Mouse (Mus musculus) cortical plate, adult 2 months (tissue): ENCODE measurements at regions not wholly inside any gene's neighbourhood (a gene's known extent, or its start where the extent isn't known, plus 50 kb on each side); places are given as distances from the start of the nearest gene placed in this dataset.

Experiments
- H3K27ac ChIP-seq: fragments of 200-500 bp; 2 replicates; pipeline ENCODE4 v1.5.1; 2012; ENCODE audit warnings: low read length, control low read depth, inconsistent platforms; ENCODE audit not compliant: insufficient read depth
- H3K4me1 ChIP-seq: fragments of 200-500 bp; 2 replicates; pipeline ENCODE4 v1.6.1; 2011; ENCODE audit warnings: low read length; ENCODE audit not compliant: control insufficient read depth, insufficient read depth
- H3K4me3 ChIP-seq: fragments of 200-500 bp; 2 replicates; pipeline ENCODE4 v1.5.1; 2011; ENCODE audit warnings: mild to moderate bottlenecking, low read length, control low read depth; ENCODE audit not compliant: insufficient read depth
- CTCF ChIP-seq: fragments of 200-500 bp; IDR thresholded peaks from 2 replicates; pipeline ENCODE4 v1.5.1; 2011; ENCODE audit warnings: mild to moderate bottlenecking, control low read depth, low read length; ENCODE audit not compliant: insufficient read depth; ENCODE audit errors: extremely low read depth
- POLR2A ChIP-seq: fragments of 200-500 bp; IDR thresholded peaks from 2 replicates; pipeline ENCODE4 v1.6.1; 2011; ENCODE audit warnings: mild to moderate bottlenecking, low read length, control low read depth; ENCODE audit not compliant: insufficient read depth; ENCODE audit errors: extremely low read depth

DNA sequence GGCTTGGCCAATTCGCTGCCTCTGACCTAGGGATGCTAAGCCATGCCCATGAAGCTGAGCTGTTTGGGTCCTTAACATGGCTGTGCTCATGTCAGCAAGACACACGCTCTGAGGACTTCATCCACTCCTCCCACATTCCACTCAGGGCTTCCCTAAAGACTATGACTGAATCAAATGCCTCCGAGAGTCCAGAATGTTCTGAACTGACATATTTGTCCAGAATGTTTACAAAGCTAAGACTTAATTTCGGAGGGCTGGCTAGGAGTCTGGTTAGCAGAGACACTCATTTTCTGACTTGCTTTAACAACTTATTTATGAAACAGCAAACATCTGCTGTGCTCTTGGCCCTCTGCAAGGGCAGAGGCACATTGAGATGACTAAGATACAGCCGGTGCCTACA is 78.5 kb downstream of the Tmsb4x start:
- Histone ChIP-seq H3K4me1 (no peaks in the 10 kb centered on the region), H3K27ac (no peak overlapping the region), H3K4me3 (no peak overlapping the region)
- no peak for TF ChIP-seq CTCF
- no peak for TF ChIP-seq POLR2A

DNA sequence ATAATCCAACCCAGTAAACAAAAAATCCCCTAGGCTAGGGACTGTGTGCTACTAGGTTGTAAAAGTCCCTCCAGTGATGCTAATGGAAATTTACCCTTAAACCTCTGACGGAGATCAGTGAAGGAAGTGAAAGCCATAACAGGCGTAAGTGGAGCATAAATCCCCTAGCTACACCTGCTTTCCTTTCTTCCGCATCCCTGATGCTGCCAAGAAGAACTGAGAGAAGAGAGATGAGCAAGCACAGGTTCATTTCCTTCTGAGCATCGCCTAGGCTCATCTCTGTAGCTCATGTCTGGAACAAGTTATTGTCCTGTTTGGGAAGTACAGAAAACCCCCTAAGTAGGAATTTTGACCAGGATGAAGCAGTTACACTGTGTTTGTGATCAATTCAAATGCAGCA is 89.8 kb downstream of the Tmsb4x start:
- no peak for TF ChIP-seq CTCF
- no peak for TF ChIP-seq POLR2A
- H3K27ac ChIP-seq: no peak overlapping the region
- no peaks in the 10 kb centered on the region for H3K4me1 ChIP-seq
- no peak overlapping the region for H3K4me3 ChIP-seq

DNA sequence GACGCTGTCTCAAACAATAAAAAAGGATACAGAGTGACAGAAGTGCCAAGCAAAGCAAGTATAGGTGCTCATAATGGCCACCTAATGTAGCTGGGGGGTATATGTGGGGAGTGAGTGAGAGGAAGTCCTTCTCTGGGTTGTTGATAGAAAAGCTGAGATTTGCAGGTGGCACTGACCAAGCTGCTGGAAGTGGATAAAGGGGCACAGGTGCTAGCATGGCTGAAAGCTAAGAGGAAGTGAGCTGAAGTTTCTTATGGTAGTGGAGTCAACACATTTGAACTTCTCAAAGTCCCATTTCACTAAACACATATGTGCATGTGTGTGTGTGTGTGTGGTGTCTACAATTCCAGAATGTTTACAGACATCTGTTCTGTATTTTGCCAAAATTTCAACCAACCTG is 94.0 kb downstream of the Tmsb4x start:
- H3K4me1 ChIP-seq: no peaks in the 10 kb centered on the region
- no peak overlapping the region for H3K27ac ChIP-seq
- TF ChIP-seq POLR2A: no peak
- no peak for TF ChIP-seq CTCF
- no peak overlapping the region for H3K4me3 ChIP-seq

DNA sequence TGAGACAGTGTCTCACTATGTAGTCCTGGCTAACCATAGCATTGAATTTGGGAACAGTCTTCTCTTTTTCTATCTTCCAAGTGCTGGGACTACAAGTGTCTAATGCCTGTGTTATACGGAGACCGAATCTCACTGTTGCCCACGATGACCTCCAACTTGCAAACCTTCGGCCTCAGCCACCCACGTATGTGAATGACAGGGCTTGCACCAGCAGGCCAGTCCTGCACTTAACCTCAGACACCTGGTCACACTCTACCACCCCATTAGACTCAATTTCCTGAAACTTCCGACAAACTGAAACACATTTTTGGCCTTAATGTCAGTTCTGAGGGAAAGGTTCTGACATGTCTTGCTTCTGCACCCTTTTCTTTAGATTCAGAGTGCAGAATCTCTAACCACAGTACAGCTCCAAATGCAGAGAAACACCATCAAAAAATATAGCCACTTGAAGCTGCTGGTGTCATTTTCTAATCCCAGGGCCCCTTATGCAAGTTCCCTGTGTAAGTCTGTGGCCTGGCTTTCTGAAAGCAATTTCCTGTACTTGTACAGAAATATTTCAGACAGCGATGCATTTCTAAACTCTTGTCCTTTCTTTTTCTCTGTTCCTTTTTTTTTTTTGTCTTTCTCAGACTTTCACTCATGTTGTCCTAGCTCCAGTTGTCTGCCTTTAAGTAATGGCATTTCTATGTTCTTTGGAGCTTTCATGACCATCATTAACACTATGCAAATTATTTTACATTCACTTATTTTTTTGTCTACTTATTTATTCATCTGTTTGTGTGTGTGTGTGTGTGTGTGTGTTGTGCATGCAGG is 97.8 kb downstream of the Tmsb4x start:
- H3K4me3 ChIP-seq: no peak overlapping the region
- H3K4me1 ChIP-seq: no peaks in the 10 kb centered on the region
- no peak for TF ChIP-seq POLR2A
- no peak for TF ChIP-seq CTCF

DNA sequence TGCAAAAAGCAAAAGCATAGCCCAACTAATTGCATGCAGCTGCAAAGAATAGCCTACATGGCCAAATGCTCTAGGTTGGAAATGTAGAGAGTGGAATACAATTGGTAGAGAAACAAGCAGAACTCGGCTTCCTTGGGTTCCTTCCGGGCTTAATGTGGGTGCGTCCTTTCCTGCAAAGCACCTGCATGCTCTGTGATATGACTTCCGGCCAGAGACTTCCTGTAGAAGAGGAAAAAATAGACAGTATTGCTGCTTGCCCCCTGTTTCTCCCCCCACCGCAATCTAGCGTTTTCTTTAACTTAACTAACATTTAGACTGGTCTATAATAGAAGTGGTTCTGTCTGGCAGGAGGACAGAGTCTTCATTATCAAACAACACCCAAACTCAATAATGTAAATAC is 100.8 kb downstream of the Tmsb4x start:
- H3K27ac ChIP-seq: no peak overlapping the region
- no peak for TF ChIP-seq POLR2A
- TF ChIP-seq CTCF: no peak
- no peak overlapping the region for H3K4me3 ChIP-seq
- no peaks in the 10 kb centered on the region for H3K4me1 ChIP-seq

More for the DNA sequence above, 97.8 kb downstream of the Tmsb4x start:
- H3K27ac ChIP-seq: no peak overlapping the region

DNA sequence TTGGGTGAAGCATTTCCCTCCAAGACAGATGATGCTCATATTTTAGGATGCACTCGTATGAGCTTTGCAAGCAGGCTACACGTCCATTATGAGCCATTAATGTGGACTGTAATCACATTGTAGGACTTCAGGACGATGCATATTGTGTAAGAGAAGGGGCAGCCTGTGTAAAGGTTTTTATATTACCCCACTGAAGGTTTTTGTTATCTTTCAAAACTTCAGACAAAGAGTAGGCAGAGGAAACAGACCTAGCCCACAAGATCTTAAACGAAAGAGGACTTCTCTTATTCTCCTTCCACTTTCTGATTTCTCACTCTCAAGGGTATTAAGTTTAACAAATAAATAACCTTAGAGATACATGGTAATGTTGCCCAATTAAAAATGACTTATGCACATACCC is 101.6 kb downstream of the Tmsb4x start:
- Histone ChIP-seq H3K27ac (no peak overlapping the region), H3K4me3 (no peak overlapping the region), H3K4me1 (no peaks in the 10 kb centered on the region)
- TF ChIP-seq POLR2A (no peak), CTCF (no peak)

DNA sequence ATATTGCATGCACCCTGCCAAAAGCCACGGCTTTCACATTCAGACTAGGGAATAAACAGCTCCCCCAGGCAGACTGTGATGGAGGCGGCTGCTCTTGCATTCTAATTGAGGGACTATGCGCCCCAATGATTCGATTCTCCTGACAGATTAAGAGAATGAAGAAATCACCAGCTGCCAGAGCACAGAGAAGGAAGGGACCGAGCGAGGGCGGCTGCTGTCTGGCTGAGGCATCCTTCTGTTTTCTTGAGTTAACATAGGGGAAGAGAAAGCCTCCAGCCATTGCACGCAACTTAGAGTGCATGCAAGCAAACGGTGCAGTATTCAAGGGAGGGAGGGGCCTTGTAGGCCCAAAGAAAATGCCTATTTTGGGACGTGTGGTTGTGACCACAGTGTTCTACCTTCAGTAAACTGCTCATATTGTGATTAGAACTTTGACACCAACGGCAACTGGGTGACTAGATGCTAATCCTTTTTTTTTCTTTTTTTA is 103.1 kb downstream of the Tmsb4x start:
- no peak overlapping the region for H3K4me3 ChIP-seq

DNA sequence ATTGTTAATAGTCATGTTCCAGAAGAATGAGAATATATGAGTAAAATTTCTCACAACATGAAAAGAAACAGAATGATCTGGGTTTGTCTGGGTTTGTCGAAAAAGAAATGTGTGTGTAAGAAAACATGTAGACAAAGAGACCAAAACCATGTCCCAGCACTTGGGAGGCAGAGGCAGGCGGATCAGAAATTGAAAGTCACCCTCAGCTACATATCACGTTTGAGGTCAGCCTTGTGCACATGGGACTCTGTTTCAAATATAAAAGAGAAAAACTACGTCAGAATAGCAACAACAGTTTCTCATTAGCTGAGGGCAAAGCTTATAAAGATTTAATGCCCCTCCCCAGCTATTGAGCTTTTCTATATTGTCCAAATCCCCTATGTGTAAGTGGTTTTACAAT is 103.8 kb downstream of the Tmsb4x start:
- TF ChIP-seq POLR2A (no peak), CTCF (no peak)
- H3K4me1 ChIP-seq: no peaks in the 10 kb centered on the region
- no peak overlapping the region for H3K27ac ChIP-seq
- H3K4me3 ChIP-seq: no peak overlapping the region

More for the DNA sequence above, 103.1 kb downstream of the Tmsb4x start:
- no peaks in the 10 kb centered on the region for H3K4me1 ChIP-seq
- H3K27ac ChIP-seq: no peak overlapping the region
- no peak for TF ChIP-seq POLR2A
- TF ChIP-seq CTCF: no peak

DNA sequence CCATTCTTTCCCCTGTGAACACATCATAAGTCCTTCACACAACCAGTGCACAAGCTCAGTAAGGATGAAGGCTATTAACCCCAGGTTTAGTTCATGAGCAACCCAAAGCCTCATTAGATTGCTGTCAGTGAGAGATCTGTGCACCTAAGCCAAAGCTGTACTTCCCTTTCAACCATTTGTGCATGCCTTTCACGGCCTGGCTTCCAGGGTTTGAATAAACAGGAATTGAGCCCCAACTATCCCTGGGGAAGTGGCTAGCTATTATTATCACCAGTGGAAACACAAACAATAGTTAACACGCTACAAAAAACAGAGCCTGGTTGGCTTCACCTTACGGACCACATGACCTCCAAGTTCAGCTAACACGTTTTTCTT is 104.9 kb downstream of the Tmsb4x start:
- Histone ChIP-seq H3K27ac (peak overlapping the region; percentile 87), H3K4me1 (no peaks in the 10 kb centered on the region), H3K4me3 (no peak overlapping the region)
- TF ChIP-seq CTCF (no peak), POLR2A (no peak)
